Mouse (Mus musculus): ENCODE measurements around the gene Pla2g15. TPM values are rescaled to one million over a fixed set of nuclear protein-coding genes. Genes with fewer than 3 reads are reported as not detected.
A peak's percentile ranks its signal among the peaks of the same experiment; 100 is the strongest.

Gene Pla2g15
- total RNA-seq, 1 experiment from 2014 or later, result 7.9 TPM

DNA sequence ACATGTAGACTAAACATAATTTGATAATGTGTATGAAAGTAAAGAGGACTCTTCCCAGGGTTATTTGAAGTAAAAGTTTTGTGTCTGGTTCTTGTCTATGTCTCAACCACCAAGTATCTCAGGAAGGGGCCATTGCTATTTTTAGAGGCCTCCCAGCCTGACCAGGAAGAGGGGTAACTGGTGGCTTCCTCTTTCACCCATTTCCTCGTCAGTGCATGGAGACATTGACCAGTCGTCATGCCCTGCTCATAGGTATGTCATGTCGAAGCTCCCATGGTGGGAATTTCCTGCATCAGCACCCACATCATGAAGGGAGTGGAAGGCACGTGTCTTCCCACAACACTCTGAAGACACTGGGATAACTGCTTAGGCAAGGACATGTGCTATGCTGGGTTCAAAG, 2.7 kb downstream of the Pla2g15 start:
- ATAC-seq (replicated peaks in 1 of 2; ENCODE audit: insufficient read depth in 1 of 2, low FRiP score in 2 of 2, low TSS enrichment in 1 of 2, low read depth in 1 of 2, poor library complexity in 2 of 2, severe bottlenecking in 2 of 2), result no peak; a peak in 1 of 4 replicates

DNA sequence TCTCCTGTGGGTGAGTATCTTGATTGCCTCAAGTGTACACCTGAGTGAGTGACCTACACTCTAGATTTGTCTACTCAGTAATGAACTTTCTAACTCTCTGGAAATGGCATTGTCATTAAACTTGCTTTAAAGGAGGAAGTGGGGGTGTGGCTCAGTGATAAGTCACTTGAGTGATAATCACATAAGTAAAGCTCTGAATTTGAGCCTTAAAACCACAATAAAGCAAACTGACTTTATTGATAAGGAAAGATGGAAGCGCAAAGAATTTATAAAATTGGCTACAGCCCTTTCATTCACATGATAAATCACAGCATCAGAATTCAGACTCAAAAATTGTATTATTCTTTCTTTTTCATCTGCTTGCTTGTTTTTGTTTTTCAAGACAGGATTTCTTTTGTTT, 7.2 kb downstream of the Pla2g15 start:
- ATAC-seq (replicated peaks in 1 of 2; ENCODE audit: insufficient read depth in 1 of 2, low FRiP score in 2 of 2, low TSS enrichment in 1 of 2, low read depth in 1 of 2, poor library complexity in 2 of 2, severe bottlenecking in 2 of 2), result no peak

DNA sequence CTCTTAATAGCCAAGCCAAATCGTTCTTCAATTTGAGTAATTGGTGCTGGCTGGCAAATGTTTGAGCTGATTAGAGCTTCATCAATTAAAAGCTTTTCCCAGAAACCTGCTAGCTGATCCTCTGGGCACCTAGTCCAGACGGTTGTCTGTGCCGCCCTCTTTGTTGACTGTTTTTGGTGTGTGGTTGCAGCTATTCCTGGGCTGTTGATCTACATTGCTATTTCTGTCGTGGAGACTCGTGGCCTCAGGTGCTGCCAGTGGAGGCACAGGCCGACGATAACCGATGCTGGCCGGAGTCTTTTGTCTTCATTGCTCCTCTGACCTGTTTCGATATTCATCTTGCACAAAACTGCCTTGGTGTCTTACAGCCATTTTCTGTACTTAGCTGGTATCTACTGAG, 8.2 kb downstream of the Pla2g15 start:
- no peak for ATAC-seq (replicated peaks in 1 of 2; ENCODE audit: insufficient read depth in 1 of 2, low FRiP score in 2 of 2, low TSS enrichment in 1 of 2, low read depth in 1 of 2, poor library complexity in 2 of 2, severe bottlenecking in 2 of 2)

DNA sequence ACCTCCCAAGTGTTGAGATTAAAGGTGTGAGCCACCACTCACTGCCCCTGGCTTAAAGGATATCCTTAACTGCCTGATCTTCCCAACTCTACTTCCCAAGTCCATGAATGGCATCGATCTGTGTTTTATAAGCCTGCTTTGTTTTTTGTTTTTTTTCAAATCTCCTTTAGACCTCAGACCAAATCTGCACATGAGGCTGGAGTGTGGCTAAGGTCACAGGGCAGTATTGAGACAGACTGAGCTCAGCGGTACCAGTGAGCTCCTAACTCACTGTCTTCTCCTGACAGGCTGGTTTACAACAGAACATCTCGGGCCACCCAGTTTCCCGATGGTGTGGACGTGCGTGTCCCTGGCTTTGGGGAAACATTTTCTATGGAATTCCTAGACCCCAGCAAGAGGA, 9.7 kb downstream of the Pla2g15 start:
- no peak for ATAC-seq (replicated peaks in 1 of 2; ENCODE audit: insufficient read depth in 1 of 2, low FRiP score in 2 of 2, low TSS enrichment in 1 of 2, low read depth in 1 of 2, poor library complexity in 2 of 2, severe bottlenecking in 2 of 2)

DNA sequence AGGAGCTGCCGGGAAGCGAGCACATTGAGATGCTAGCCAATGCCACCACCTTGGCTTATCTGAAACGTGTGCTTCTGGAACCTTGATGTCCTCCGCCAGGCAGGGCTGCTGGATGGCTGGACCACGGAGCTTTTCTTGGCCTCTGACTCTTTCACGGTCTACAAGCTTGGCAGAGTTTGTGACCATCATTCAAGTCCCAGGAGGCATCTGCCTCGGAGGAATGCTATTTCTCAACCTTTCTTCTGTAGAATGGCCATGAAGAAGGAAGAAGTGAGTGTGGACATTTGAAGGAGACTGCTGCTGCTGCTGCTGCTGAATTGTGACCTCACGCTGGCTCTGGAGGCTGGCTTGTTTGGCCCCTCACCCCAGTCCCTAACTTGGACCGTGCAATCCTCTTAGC, 13.1 kb downstream of the Pla2g15 start:
- no peak for ATAC-seq (replicated peaks in 1 of 2; ENCODE audit: insufficient read depth in 1 of 2, low FRiP score in 2 of 2, low TSS enrichment in 1 of 2, low read depth in 1 of 2, poor library complexity in 2 of 2, severe bottlenecking in 2 of 2)

DNA sequence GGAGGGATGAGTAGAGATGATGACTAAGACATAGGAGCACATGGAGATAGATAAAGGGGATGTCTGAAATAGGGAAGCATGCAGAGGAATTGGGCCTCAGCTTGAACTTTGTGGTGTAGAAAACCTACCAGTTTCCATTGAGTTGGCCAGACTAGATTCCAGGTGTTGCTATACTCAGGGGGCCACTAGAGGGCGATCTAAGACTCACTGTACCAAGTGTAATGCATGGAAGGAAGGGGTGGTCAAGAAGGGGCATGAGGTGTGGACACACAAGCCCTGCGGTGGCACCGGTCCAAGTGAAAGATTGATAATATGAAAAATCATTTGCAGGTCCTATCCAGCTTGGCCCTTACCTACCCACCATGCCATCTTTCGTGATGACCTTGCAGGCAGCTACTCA, 15.3 kb downstream of the Pla2g15 start:
- ATAC-seq (replicated peaks in 1 of 2; ENCODE audit: insufficient read depth in 1 of 2, low FRiP score in 2 of 2, low TSS enrichment in 1 of 2, low read depth in 1 of 2, poor library complexity in 2 of 2, severe bottlenecking in 2 of 2), result peak; percentile 25 to 49; a peak in 1 of 4 replicates

DNA sequence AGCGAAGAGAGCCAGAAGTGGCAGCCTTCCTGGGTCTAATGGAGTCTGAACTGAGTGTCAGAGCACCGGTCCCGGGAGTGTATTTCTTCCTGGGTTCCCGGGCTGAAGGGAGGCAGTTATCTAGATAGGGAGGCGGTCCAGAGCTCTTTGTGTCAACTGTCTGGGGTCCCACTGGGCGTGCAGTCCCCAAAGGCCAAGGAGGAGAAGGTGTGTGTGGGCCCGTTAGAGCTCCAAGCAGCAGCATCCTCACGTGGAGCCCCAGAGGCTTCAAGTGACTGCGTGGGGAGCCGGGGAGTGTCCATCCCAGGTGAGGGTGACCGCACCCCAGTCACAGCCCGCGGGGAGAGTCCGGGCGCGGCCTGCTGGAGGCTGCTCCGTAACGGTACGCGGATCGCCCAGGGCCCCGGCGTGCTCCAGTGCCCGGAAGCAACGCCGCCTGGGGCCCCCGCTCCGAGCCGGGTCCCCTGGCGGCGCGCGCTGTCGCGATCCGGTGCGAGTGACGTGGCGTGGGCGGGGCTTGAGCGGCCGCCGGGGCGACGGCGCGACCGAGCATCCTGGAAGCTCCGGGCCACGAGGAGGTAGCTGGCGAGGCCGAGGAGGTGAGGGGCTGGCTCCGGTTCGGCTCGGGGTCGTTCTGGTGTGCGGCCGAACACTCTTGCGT, 18.3 kb downstream of the Pla2g15 start, which contains the start of gene Slc7a6:
Gene Slc7a6 (plus strand): TSS at position 502 of the 661 bp plus-strand sequence.
- ATAC-seq (replicated peaks in 1 of 2; ENCODE audit: insufficient read depth in 1 of 2, low FRiP score in 2 of 2, low TSS enrichment in 1 of 2, low read depth in 1 of 2, poor library complexity in 2 of 2, severe bottlenecking in 2 of 2), result peak; percentile 66 to 76

DNA sequence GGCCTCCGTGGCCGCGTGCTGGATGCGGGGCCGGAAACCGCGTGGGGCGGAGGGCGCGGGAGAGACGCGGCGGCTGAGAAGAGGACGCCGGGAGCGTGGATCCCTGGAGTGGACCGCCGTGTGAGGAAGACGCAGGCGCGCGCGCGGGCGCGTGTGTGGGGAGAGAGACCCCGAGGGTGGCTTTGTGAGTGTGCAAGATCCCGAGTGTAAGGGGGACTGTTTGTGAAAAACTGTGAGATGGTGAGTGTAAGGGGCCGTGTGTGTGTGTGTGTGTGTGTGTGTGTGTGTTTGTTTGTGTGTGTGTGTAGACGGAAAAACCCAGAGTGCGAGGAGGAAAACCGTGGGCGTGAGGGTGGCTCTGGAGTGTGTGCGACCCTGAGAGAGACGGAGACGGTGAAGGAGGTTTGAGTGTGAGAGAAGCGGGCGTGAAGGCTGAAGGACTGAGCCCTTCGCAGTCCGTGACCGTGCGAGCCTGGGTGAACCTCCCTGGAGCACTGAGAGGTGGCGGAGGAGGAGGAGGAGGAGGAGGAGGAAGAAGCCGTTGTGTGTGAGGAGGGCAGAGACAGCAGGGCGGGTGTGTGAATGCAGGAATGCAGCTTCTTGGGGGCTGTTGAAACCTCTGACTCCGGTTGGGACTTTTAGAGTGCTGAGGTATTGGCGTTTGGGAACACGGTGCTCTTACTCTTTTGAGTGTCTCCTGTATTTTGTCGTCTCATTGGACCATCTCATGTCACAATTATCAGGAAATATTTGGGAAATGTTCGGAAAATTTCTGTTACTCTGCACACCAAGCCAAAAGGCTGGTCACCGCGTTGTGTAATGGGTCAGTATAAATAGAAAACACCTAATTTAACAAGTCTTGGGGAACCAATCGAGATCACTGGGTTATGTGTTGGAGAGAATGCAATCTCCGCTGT, 19.1 kb downstream of the Pla2g15 start:
- peak; percentile 13 to 23; a peak in 2 of 4 replicates for ATAC-seq (replicated peaks in 1 of 2; ENCODE audit: insufficient read depth in 1 of 2, low FRiP score in 2 of 2, low TSS enrichment in 1 of 2, low read depth in 1 of 2, poor library complexity in 2 of 2, severe bottlenecking in 2 of 2)

DNA sequence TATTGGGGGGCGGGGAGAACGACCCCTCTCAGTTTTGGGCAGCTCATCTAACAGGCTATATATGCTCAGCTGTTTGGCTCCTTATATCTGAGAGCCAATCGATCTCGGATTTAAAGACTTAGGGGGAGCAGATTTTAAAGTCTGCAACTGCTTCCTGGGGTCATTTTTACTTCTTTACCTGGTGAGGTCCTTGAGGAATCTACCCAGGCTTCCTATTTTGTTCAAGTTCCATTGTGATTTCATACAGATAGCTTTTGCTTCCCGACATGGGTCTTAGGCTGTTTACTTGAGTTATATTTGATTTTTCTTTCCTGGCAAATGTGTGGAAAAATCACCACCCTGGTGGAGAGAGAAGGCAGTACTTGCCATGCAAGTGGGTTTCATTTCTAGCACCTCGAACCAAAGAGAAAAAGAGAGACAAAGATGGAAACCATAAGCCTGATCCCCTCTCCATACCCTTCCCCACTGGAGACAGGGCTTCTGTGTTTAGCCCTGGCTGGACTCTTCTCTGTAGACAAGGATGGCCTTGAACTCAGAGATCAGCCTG, 19.8 kb downstream of the Pla2g15 start:
- ATAC-seq (replicated peaks in 1 of 2; ENCODE audit: insufficient read depth in 1 of 2, low FRiP score in 2 of 2, low TSS enrichment in 1 of 2, low read depth in 1 of 2, poor library complexity in 2 of 2, severe bottlenecking in 2 of 2), result no peak

DNA sequence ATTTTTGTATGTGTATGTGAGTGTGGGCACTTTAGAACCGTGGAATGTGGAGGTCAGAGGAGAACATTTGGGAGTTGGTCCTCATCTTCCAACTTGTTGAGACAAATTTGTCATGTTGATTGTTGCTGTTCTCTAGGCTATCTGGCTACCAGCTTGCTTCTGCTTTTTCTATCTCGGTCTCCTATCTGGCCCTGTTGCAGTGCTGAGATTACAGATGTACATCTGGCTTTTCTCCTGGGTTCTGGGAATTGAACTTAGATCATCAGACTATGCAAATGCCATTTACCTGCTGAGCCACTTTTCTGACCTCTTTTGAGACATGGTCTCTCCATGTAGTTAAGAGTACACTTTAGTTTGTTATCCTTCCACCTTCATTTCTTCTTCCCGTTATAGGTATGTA, 23.4 kb downstream of the Pla2g15 start:
- ATAC-seq (replicated peaks in 1 of 2; ENCODE audit: insufficient read depth in 1 of 2, low FRiP score in 2 of 2, low TSS enrichment in 1 of 2, low read depth in 1 of 2, poor library complexity in 2 of 2, severe bottlenecking in 2 of 2), result no peak

DNA sequence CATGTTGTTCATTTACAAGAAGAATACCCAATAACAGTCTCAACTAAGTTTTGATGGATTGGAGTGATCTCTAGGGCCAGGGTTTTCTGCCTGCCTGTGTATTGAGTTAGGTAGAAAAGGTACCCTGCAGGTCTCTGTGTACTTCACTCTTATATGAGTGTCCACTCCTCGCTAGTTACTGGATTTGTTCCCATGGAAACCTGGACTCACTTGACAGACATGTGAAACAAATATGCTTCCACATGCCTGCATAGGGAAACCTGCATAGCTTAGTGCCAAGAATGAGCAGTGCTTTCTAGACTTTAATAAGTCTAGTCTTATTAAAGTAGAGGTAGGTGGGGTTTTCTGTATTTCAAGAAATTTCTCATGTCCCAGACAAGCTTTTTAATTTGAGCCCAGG, 26.7 kb downstream of the Pla2g15 start:
- no peak for ATAC-seq (replicated peaks in 1 of 2; ENCODE audit: insufficient read depth in 1 of 2, low FRiP score in 2 of 2, low TSS enrichment in 1 of 2, low read depth in 1 of 2, poor library complexity in 2 of 2, severe bottlenecking in 2 of 2)

DNA sequence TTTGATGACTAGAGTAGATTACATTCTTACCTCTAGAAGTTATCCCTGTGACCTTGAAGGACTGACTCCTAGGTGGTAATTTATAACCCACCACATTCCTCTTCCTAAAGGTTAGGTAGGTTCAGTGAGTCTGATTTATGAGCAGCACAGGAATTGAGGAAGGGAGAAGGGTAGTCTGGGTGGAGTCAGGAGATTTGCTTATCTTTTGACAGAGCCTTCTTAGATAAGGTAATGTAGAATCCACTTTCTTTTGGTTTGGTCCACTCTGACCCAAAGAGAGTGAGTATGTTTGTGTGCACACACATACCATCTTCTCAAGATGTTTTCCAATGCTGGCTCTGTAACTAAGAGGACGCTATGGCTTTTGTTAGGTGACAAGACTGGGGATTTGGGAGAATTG, 27.4 kb downstream of the Pla2g15 start:
- no peak for ATAC-seq (replicated peaks in 1 of 2; ENCODE audit: insufficient read depth in 1 of 2, low FRiP score in 2 of 2, low TSS enrichment in 1 of 2, low read depth in 1 of 2, poor library complexity in 2 of 2, severe bottlenecking in 2 of 2)

DNA sequence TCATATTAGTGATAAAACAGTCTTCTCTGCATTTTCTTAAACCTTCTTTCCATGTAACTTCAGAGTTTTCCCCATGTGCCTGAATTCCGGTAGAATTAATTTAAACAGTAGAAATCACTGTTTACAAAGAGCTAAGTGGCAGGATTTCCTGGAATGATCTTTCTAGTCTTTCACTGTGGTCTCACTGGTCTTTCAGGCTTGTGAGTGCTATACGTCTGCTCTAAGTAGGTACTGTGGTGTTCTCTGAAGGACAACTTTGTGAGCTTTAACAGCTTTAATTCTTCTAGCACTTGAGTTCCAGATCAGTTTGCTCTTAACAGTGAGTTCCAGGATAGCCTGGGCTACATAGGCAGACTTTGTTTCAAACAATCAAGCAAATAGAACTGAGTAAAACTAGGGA, 28.2 kb downstream of the Pla2g15 start:
- ATAC-seq (replicated peaks in 1 of 2; ENCODE audit: insufficient read depth in 1 of 2, low FRiP score in 2 of 2, low TSS enrichment in 1 of 2, low read depth in 1 of 2, poor library complexity in 2 of 2, severe bottlenecking in 2 of 2), result no peak

DNA sequence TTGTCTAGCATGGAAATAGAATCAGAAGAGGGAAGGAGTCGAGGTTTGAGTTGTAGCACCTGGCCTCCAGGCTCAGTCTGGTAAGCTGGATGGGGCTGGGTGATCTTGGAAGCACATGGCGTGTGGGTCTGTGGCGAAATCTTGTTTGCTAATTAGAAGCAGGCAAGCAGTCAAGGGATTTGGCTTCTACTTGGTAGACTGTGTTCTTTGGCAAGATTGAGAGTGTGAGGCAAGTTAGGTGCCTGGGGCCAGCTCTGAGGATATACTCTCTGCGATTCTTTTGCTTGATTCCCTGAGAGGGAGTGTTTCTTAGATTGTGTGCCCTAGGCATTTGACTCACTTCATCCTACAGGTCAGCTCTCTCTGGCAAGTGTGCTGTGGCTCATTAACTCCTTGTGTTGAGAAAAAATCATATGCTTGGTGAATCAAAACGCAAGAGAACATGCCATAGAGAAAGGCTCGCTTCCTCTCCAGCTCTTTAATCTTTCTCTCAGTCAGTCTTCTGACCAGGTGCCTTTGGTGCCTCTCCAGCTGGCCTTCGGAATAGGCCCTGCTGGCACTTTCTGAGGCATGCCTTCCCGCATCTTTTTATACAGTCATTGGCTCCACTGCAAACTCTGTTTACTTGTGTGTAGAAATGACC, 35.5 kb downstream of the Pla2g15 start:
- no peak for ATAC-seq (replicated peaks in 1 of 2; ENCODE audit: insufficient read depth in 1 of 2, low FRiP score in 2 of 2, low TSS enrichment in 1 of 2, low read depth in 1 of 2, poor library complexity in 2 of 2, severe bottlenecking in 2 of 2)

DNA sequence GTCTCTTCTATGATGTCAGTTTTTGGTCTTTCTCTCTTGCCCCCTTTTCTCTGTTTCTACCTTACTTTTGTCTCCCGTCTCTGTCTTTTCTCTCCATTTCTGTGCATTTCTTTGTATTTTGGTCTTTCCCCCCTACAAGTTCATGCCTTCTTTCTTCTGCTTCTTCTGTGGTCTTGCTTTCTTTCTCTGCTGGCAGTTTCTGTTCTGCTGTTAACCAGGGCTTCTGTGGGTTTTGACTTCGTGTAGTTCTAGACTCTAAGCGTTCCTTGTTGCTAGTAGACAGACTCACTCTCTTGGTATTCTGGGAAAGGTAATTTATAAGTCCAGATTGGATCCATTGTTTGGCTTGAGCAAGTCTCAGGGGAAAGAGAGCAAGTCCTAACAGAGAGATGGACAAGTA, 36.2 kb downstream of the Pla2g15 start:
- ATAC-seq (replicated peaks in 1 of 2; ENCODE audit: insufficient read depth in 1 of 2, low FRiP score in 2 of 2, low TSS enrichment in 1 of 2, low read depth in 1 of 2, poor library complexity in 2 of 2, severe bottlenecking in 2 of 2), result no peak

DNA sequence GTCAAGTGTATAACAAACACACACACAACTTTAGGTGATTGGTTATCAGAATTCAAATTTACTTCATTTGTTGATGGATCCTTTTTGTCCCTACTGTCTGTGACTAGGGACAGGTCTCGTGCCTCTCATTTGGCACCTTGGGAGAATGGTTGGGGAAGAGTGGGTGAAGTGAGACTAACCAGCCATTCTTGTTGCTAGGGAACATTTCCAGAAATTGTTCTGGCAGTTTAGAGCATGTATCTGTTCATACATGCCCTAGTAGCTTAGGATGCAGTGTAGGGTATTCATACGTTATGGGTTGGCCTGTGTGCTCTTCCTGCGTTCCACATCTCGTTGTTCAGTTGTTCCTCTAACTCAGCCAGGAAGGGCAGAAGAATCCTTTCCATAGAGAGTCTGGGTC, 39.0 kb downstream of the Pla2g15 start:
- no peak for ATAC-seq (replicated peaks in 1 of 2; ENCODE audit: insufficient read depth in 1 of 2, low FRiP score in 2 of 2, low TSS enrichment in 1 of 2, low read depth in 1 of 2, poor library complexity in 2 of 2, severe bottlenecking in 2 of 2)

DNA sequence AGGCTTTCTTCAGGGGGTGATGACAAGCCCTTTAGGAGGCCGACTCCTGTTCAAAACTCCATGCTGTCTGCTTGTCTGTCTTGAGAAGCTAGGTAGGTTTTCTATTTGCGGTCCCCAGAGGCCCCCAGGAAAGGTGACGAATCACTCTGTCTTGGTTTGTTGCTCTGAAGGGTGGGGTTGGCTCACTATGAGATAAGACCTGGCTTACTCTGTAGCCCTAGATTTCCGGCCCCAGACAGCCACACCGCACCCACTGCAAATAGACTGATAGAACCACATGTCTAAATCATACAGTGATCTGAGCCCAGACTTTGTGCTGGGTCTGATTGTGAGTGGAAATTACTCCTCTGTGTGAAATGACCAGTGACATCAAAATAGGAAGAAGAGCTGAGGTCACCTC, 41.4 kb downstream of the Pla2g15 start:
- ATAC-seq (replicated peaks in 1 of 2; ENCODE audit: insufficient read depth in 1 of 2, low FRiP score in 2 of 2, low TSS enrichment in 1 of 2, low read depth in 1 of 2, poor library complexity in 2 of 2, severe bottlenecking in 2 of 2), result no peak; a peak in 1 of 4 replicates

DNA sequence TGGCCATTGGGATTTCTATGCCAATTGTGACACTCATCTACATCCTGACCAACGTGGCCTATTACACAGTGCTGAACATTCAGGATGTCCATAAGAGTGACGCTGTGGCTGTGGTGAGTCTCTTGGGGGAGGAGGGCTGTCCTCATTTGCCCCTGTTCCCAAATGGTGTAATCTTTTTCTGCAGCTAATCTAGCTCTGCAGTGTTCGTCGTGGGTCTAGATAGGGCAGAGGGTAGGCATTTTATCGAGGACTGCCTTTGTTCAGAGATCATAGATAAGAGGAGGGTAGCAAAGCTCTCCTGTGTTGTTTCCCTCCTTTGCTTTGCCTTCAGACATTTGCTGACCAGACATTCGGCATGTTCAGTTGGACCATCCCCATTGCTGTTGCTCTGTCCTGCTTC, 43.0 kb downstream of the Pla2g15 start:
- no peak for ATAC-seq (replicated peaks in 1 of 2; ENCODE audit: insufficient read depth in 1 of 2, low FRiP score in 2 of 2, low TSS enrichment in 1 of 2, low read depth in 1 of 2, poor library complexity in 2 of 2, severe bottlenecking in 2 of 2)
